ENCODE assay signal across 15 mouse cellular contexts in the genomic region with DNA sequence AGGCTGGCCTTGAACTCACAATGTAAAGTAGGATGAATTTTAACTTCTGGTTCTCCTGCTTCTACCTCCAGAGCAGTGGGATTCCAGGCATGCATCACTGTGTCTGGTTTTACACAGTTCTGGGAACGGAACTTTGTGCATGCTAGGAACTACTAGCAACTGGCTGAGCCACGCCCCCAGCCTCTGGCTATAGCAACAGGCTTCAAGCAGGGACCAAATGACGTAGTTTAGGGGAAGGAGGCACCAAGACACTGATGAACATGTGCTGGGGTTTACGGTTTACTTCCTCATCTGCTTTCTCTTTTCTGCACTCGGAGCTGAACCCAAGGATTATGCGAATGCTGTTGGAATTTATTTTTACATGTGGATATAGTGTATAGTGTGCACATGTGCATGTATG.
DNase-seq lines count a peak whose midpoint lies in the region; ATAC-seq and TF ChIP-seq lines count a peak whose summit lies in the region.
"Had no signal": no experiment of that assay in that cellular context is flagged by ENCODE, and none has a peak within 500 bp of the region (broad histone marks: within the 10 kb centered on the region; RNA-seq: fewer than 3 reads in every experiment).

No protein-coding gene starts in this region.

- H3K4me3 ChIP-seq in liver, embryonic 11.5 days (ENCODE audit: low read depth, low read length): no peak overlapping the region
- peak overlapping the region; percentile 54 for H3K4me3 ChIP-seq in bone marrow macrophage, adult 2 months (ENCODE audit: insufficient read depth, low read length)
- H3K4me3 ChIP-seq in lung, postnatal 0 days (ENCODE audit: low read depth, low read length): no peak overlapping the region
- no peak overlapping the region for H3K4me3 ChIP-seq in small intestine, adult 2 months (ENCODE audit: low read depth, low read length)
- H3K4me3 ChIP-seq: embryonic facial prominence, embryonic 12.5 days; heart, adult 2 months; hindbrain, embryonic 12.5 days; liver, embryonic 13.5 days had no signal

- DNase-seq in liver: peak; percentile 43
- no peak for DNase-seq in liver, embryonic 11.5 days (ENCODE audit: low spot score)
- DNase-seq in lung, postnatal 0 days (ENCODE audit: low spot score): peak; percentile 49
- no peak for DNase-seq in gastrocnemius, postnatal 4 days (ENCODE audit: low spot score in 2 of 2)
- DNase-seq in right cerebral cortex, postnatal 14 days: no peak
- DNase-seq: cerebellum, adult 2 months; kidney, adult 9 months; liver, embryonic 13.5 days; thymus, postnatal 36 days had no signal

- ATAC-seq in liver, embryonic 11.5 days (replicated peaks; ENCODE audit: low FRiP score): no peak
- peak; percentile 56; the same call in 1 of the 2 replicates for ATAC-seq in lung, postnatal 0 days
- ATAC-seq: midbrain, embryonic 16.5 days had no signal

- no peak overlapping the region for H3K9ac ChIP-seq in liver, embryonic 11.5 days (ENCODE audit: low read depth, low read length)
- H3K9ac ChIP-seq in lung, postnatal 0 days (replicated peaks; ENCODE audit: low read depth): no peak overlapping the region
- H3K9ac ChIP-seq: embryonic facial prominence, embryonic 12.5 days; hindbrain, embryonic 12.5 days; liver, embryonic 13.5 days had no signal

- H3K36me3 ChIP-seq in liver, embryonic 11.5 days (ENCODE audit: control insufficient read depth, insufficient read depth, low read length): no peaks in the 10 kb centered on the region
- no peaks in the 10 kb centered on the region; the same call in 1 of the 2 replicates for H3K36me3 ChIP-seq in lung, postnatal 0 days (ENCODE audit: insufficient read depth, low read length)
- no peaks in the 10 kb centered on the region for H3K36me3 ChIP-seq in small intestine, adult 2 months (ENCODE audit: control insufficient read depth, insufficient read depth, low read length)
- H3K36me3 ChIP-seq: liver, embryonic 13.5 days had no signal

- TF ChIP-seq POLR2A in bone marrow macrophage, adult 2 months (IDR thresholded peaks at IDR 0.05; ENCODE audit: borderline replicate concordance, low read depth, low read length): no peak
- TF ChIP-seq POLR2A in small intestine, adult 2 months (IDR thresholded peaks at IDR 0.05; ENCODE audit: low read depth, low read length): no peak

- H3K4me1 ChIP-seq in liver, embryonic 11.5 days (replicated peaks; ENCODE audit: control insufficient read depth, insufficient read depth, low read length): no peaks in the 10 kb centered on the region
- H3K4me1 ChIP-seq in bone marrow macrophage, adult 2 months (ENCODE audit: control insufficient read depth, insufficient read depth, low read length): peaks cover 70% of the 10 kb centered on the region
- H3K4me1 ChIP-seq in lung, postnatal 0 days (ENCODE audit: insufficient read depth, low read depth, low read length): no peaks in the 10 kb centered on the region
- no peaks in the 10 kb centered on the region for H3K4me1 ChIP-seq in small intestine, adult 2 months (ENCODE audit: control insufficient read depth, insufficient read depth, insufficient read length, low read length)
- H3K4me1 ChIP-seq: embryonic facial prominence, embryonic 12.5 days; hindbrain, embryonic 12.5 days; liver, embryonic 13.5 days had no signal

- no peaks in the 10 kb centered on the region for H3K27me3 ChIP-seq in liver, embryonic 11.5 days (replicated peaks; ENCODE audit: control insufficient read depth, insufficient read depth, low read length)
- H3K27me3 ChIP-seq in lung, postnatal 0 days (replicated peaks; ENCODE audit: insufficient read depth, low read length): no peaks in the 10 kb centered on the region
- no peaks in the 10 kb centered on the region for H3K27me3 ChIP-seq in small intestine, adult 2 months (ENCODE audit: control insufficient read depth, insufficient read depth, low read length)
- H3K27me3 ChIP-seq: embryonic facial prominence, embryonic 12.5 days; hindbrain, embryonic 12.5 days; liver, embryonic 13.5 days had no signal

- H3K9me3 ChIP-seq in liver, embryonic 11.5 days (ENCODE audit: control insufficient read depth, low read length): no peaks in the 10 kb centered on the region
- H3K9me3 ChIP-seq in lung, postnatal 0 days (ENCODE audit: low read length): no peaks in the 10 kb centered on the region
- H3K9me3 ChIP-seq: embryonic facial prominence, embryonic 12.5 days; hindbrain, embryonic 12.5 days; liver, embryonic 13.5 days had no signal

- no peak overlapping the region for H3K27ac ChIP-seq in liver, embryonic 11.5 days (ENCODE audit: low read depth, low read length)
- H3K27ac ChIP-seq in bone marrow macrophage, adult 2 months (ENCODE audit: insufficient read depth, low read depth, low read length): peak overlapping the region; percentile 80
- no peak overlapping the region for H3K27ac ChIP-seq in lung, postnatal 0 days (ENCODE audit: low read length)
- H3K27ac ChIP-seq in small intestine, adult 2 months (ENCODE audit: insufficient read depth, low read depth, low read length): 0 out of 2 replicates have a peak overlapping the region, but pooled peaks have one; percentile 26
- H3K27ac ChIP-seq: embryonic facial prominence, embryonic 12.5 days; heart, adult 2 months; hindbrain, embryonic 12.5 days; liver, embryonic 13.5 days had no signal

- WGBS in liver, embryonic 11.5 days: 60% methylated on average over 6 of the region's 6 CpGs
- 90% methylated on average over 6 of the region's 6 CpGs for WGBS in lung, postnatal 0 days
- 67% methylated on average over 6 of the region's 6 CpGs for WGBS in small intestine, adult 2 months

- TF ChIP-seq CTCF in bone marrow macrophage, adult 2 months (IDR thresholded peaks at IDR 0.05; ENCODE audit: low read depth, low read length): no peak
- no peak for TF ChIP-seq CTCF in lung, postnatal 0 days (IDR thresholded peaks at IDR 0.05)
- TF ChIP-seq CTCF in small intestine, adult 2 months (IDR thresholded peaks at IDR 0.05; ENCODE audit: extremely low read depth, insufficient read length, insufficient replicate concordance, low read depth, low read length): no peak

- TF ChIP-seq EP300 in lung, postnatal 0 days (IDR thresholded peaks at IDR 0.05): no peak

- H3K4me2 ChIP-seq in liver, embryonic 11.5 days: no peak overlapping the region
- H3K4me2 ChIP-seq in lung, postnatal 0 days (replicated peaks; ENCODE audit: low read depth, low read length): no peak overlapping the region
- H3K4me2 ChIP-seq: embryonic facial prominence, embryonic 12.5 days; hindbrain, embryonic 12.5 days; liver, embryonic 13.5 days had no signal

Comparison
In these comparisons a context has a peak if more than half of its experiments do, and no peak if none do; other contexts are left out.
1. DNase-seq: peak in liver (single experiment) and lung, postnatal 0 days (single experiment); none in liver, embryonic 11.5 days (single experiment), gastrocnemius, postnatal 4 days (0 of 2) and right cerebral cortex, postnatal 14 days (single experiment).
2. H3K27ac ChIP-seq: peak in bone marrow macrophage, adult 2 months (single experiment) and small intestine, adult 2 months (single experiment); none in liver, embryonic 11.5 days (single experiment) and lung, postnatal 0 days (single experiment).